Mouse (Mus musculus): ENCODE data around the gene Kcnmb1.
A peak's percentile ranks its signal among the peaks of the same experiment; 100 is the strongest.

The Kcnmb1 gene

DNA sequence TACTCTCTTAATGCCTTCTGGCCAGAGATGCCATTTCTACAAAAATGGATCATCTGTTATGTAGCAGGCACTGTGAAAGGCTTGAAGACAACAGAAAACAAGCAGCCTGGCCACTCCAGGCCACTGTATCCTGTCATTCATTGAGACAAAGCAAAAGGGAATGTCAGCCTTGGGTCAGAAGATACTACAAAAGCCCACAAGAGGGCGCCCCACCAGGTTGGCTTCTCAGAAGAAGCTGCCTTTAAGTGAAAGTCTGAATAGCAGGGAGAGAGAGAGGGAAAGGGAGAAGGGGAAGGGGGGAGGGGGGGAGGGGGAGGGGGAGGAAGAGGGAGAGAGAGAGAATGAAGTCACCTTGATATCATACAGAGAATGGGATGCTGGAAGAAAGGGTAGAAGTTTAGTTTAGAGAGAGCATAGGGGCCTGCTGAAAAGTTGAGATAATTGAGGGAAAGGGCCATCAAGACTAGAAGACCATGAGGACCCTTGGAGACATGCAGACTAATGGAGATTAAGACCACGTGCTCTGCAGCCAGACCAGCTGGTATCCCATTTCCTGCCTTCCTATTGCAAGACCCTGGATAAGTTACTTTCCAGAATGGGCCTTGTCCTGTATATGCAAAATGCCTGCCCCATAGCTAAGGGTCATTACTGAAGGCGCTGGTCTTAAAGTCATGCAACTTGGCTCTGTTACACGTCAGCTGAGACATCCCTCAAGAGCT is 18.6 kb upstream of the Kcnmb1 start:
- no peak for DNase-seq (ENCODE audit: low read depth in 1 of 2, low spot score in 2 of 2)

- DNase-seq (ENCODE audit: low read depth in 1 of 2, low spot score in 2 of 2) = no peak
These were observed 18.0 kb upstream of the Kcnmb1 start for GRCm38 (mm10) chr11:33944786-33945328.

DNA sequence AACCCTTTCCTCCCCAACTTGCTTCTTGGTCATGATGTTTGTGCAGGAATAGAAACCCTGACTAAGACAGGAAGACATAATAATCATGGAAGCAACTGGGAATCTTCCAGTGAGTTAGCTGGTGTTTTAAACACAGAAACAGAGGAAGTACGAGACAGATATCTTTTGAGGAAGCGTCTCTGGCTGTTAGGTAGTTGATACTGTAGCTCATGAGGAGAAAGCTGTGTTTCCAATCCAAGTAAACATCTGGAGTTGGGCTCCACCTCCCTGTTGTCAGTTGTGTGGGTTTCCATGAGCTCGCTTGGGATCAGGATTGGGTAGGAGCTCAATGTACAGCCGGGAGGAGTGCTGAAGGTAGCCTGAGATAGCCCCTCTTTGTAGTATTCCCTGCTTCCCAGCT is 16.3 kb upstream of the Kcnmb1 start:
- no peak for DNase-seq (ENCODE audit: low read depth in 1 of 2, low spot score in 2 of 2)

DNA sequence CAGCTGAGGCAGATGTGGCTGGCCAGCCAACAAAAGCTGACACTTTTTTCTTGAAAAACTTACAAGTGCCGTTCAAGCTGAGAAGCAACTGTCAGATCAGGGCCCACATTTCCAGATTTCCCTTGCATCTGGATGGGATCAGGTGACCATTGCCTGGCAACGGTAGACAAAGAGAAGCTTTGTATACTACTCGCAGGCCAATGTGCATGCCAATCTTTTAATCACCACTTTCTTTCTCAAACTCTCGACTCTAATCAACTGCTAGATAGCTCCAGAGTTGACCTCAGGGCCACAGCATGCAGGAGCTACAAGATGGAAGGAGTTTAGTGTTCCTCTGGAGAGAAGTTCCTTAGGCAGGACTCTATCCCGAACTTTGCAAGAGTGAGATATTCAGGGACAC is 11.7 kb upstream of the Kcnmb1 start:
- DNase-seq (ENCODE audit: low read depth in 1 of 2, low spot score in 2 of 2) = no peak

- no peak for DNase-seq (ENCODE audit: low read depth in 1 of 2, low spot score in 2 of 2)
These were observed 10.9 kb upstream of the Kcnmb1 start for GRCm38 (mm10) chr11:33951684-33952625.

DNA sequence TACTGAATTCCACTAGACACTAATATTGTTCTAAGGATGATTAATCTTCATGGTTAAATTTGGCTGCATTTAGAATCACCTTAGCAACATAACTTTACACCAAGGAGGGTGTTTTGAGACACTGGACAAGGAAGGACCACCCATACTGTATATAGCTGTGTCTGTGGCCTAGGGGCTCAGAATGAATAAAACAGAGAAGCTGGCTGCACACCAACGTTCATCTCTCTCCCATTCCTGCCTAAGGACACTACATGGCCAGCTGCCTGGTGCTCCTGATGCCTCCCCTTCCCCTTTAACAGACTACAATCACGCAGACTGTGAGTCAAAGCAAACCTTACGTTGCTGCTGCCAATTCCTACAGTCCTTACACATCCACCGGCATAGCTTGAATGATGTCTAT is 6.8 kb upstream of the Kcnmb1 start:
- no peak for DNase-seq (ENCODE audit: low read depth in 1 of 2, low spot score in 2 of 2)

- DNase-seq (ENCODE audit: low read depth in 1 of 2, low spot score in 2 of 2) = no peak
These were observed 6.2 kb upstream of the Kcnmb1 start for GRCm38 (mm10) chr11:33956623-33957022.

GRCm38 (mm10) chr11:33957595-33957994 is 5.2 kb upstream of the Kcnmb1 start:
- DNase-seq (ENCODE audit: low read depth in 1 of 2, low spot score in 2 of 2) = no peak

GRCm38 (mm10) chr11:33958713-33959112 is 4.1 kb upstream of the Kcnmb1 start:
- peak in 1 of 2 experiments; percentile 30 for DNase-seq (ENCODE audit: low read depth in 1 of 2, low spot score in 2 of 2)

GRCm38 (mm10) chr11:33962178-33962577 is 635 bp upstream of the Kcnmb1 start:
- no peak for DNase-seq (ENCODE audit: low read depth in 1 of 2, low spot score in 2 of 2)

- no peak for DNase-seq (ENCODE audit: low read depth in 1 of 2, low spot score in 2 of 2)
These were observed 2.6 kb downstream of the Kcnmb1 start for GRCm38 (mm10) chr11:33965380-33965779.

DNA sequence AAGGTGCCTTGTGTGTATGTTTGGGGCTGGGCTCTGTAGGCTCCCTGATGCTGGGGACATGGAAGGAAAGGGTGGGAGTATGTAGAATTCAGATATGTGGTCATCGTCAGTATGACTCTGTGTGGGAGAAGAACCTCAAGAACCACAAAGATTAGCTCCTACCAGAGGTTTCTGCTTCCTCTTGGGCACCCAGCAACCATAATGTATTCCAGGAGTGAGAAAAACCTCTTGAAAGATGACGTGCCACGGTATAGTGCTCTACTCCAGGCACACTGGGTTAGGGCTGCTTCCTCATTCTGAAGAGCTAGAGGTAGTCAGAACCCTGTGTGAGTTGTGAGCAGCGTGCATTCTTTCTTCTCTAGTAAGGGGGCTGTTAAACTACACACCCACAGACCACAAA is 4.9 kb downstream of the Kcnmb1 start:
- no peak for DNase-seq (ENCODE audit: low read depth in 1 of 2, low spot score in 2 of 2)

- DNase-seq (ENCODE audit: low read depth in 1 of 2, low spot score in 2 of 2) = no peak
These were observed 6.4 kb downstream of the Kcnmb1 start for GRCm38 (mm10) chr11:33969199-33969598.

GRCm38 (mm10) chr11:33972114-33972513 is 9.3 kb downstream of the Kcnmb1 start:
- DNase-seq (ENCODE audit: low read depth in 1 of 2, low spot score in 2 of 2) = no peak

DNA sequence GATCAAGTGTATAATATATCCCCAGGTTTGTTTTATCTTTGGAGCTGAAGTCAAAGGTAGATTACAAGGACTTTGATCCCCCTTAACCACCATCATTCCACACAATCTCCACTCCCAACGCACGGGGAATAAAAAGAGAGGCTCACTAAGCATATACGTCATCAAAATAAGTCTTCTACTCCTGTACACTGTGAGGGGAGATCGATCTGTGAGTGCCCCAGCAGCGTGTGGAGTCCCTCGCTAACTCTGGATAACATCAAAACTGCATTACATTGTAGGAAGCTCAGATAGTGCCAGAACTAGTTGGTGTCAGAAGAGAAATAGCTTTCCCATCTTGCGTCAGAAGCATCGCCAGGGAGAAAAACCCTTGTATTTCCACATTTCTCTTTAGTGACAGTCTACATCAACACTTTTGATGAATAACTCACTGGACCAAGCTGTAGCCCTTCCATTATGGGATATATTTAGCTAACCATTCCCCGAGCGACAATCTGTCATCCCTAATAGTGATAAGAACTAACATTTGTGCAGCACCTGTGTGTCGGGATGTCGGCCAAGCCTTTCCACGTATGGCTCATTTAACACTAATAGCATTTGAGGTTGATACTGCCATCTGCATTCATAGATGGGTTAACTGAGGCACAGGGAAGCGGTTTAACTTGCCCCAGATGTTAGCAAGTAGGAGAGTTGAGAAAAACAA is 11.7 kb downstream of the Kcnmb1 start:
- no peak for DNase-seq (ENCODE audit: low read depth in 1 of 2, low spot score in 2 of 2)

GRCm38 (mm10) chr11:33975121-33975520 is 12.3 kb downstream of the Kcnmb1 start:
- no peak for DNase-seq (ENCODE audit: low read depth in 1 of 2, low spot score in 2 of 2)

DNA sequence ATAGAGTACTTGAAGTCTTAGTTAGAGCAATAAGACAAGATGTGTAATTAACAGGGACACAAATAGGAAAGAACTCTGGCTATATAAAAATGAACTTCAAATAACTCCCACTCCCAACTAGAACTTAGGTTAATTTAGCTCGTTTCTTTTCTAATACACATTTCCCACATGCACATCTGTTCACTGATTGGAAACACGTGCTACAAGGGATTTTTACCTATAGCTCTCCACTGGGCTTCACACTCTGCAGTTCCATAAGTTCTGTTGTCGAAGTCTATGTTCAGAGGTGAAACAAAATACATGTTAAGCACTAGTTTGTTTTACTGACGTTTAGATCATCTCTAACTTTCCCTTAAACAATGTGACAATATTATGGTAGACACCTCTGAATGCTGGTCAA is 17.3 kb downstream of the Kcnmb1 start:
- DNase-seq (ENCODE audit: low read depth in 1 of 2, low spot score in 2 of 2) = no peak

DNA sequence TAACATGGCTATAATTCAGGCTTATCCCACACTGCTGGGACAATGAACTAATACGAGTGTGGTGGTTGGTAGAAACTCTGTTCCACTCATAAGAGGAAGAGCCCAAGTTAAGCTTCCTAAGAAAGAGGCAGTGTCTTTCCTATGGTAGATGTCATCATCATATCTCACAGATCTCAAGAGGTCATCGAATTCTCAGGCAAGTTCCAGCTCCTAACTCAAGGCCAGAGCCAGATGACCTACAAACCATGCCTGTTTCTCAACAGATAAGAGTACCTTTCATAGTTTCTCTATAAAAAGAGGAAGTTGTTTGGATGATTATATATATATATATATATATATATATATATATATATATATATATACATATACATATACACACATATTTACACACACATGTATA is 23.7 kb downstream of the Kcnmb1 start:
- DNase-seq (ENCODE audit: low read depth in 1 of 2, low spot score in 2 of 2) = no peak

- no peak for DNase-seq (ENCODE audit: low read depth in 1 of 2, low spot score in 2 of 2)
These were observed 27.2 kb downstream of the Kcnmb1 start for GRCm38 (mm10) chr11:33990002-33990401.

GRCm38 (mm10) chr11:33992938-33993337 is 30.1 kb downstream of the Kcnmb1 start, which contains the start of gene Kcnip1:
Gene Kcnip1, minus strand, starts transcription at chr11:33993152.
- no peak for DNase-seq (ENCODE audit: low read depth in 1 of 2, low spot score in 2 of 2)

GRCm38 (mm10) chr11:33993496-33993895 is 30.7 kb downstream of the Kcnmb1 start:
- DNase-seq (ENCODE audit: low read depth in 1 of 2, low spot score in 2 of 2) = no peak

Data from monocyte, adult 2 months (primary cell).